Mouse (Mus musculus) ZHBTc4 (cell line): ENCODE measurements around the gene Aldoart1.

Source experiments
- DNase-seq: peaks from one replicate; pipeline ENCODE4 v3.0.0-alpha.2; 2011; ENCODE audit warnings: low read depth, low spot score

The Aldoart1 gene

GRCm38 (mm10) chr4:72852534-72852933 is at the start of gene Aldoart1:
Gene Aldoart1 (minus strand): TSS chr4:72852634.
- DNase-seq, result no peak

GRCm38 (mm10) chr4:72901566-72901965 is 49.1 kb upstream of the Aldoart1 start:
- DNase-seq, result no peak

- DNase-seq, result no peak
Measured at GRCm38 (mm10) chr4:72865371-72866075, 13.1 kb upstream of the Aldoart1 start.

GRCm38 (mm10) chr4:72844276-72844675 is 8.2 kb downstream of the Aldoart1 start:
- DNase-seq, result no peak

DNA sequence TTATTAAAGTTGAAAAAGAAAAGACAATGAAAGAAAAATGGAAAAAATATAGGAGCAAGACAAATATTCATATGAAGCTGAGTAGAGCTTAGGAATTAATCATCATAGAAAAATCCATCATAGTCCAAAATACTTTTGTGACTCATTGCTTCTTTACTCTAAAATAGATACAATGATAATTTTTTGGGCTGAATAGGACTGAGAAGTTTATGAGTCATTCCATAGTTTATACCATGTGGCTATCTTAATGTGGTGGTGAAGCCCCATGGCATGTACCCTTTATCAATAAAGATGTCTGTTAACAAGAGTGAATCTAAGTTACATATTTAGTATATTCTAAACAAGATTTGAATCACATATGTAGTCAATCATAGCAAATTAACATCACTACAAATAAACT is 9.4 kb downstream of the Aldoart1 start:
- DNase-seq, result no peak

DNA sequence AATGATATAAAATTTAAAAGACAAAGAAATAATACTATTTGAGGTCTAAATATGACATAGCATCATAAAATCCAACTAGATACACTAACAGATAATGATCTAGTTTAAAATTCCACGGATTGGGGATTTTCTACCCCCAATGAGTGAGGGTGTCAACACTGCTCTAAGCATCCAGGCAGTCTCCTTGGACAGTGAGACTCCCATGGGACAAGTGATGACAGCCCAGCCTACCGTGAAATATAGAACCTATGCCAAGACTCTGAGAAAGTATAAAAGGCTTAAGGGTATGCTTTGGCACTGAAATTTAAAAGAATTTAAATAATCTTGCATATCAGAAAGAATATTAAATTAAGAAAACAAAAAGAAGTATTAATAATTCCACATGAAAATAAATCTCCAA is 16.0 kb downstream of the Aldoart1 start:
- DNase-seq, result no peak

- DNase-seq, result no peak
Measured at GRCm38 (mm10) chr4:72835400-72835799, 17.0 kb downstream of the Aldoart1 start.

- no peak for DNase-seq
Measured at GRCm38 (mm10) chr4:72800816-72801215, 51.6 kb downstream of the Aldoart1 start.
